Mouse (Mus musculus) intestine, embryonic 14.5 days (tissue): Measurements from ENCODE around the gene Gen1. TPM values are rescaled to one million over a fixed set of nuclear protein-coding genes. Genes with fewer than 3 reads are reported as not detected.
A peak's percentile ranks its signal among the peaks of the same experiment; 100 is the strongest.

Experiments
- ATAC-seq: fragments of 200-750 bp; cut with Nextera tagmentation; replicated peaks from 2 replicates; pipeline ENCODE4 v1.8.0; 2017; ENCODE audit warnings: low read depth, moderate number of reproducible peaks, moderate TSS enrichment, moderate library complexity; ENCODE audit not compliant: low FRiP score, low TSS enrichment
- DNase-seq: peaks from one replicate; pipeline ENCODE4 v3.0.0-alpha.2; 2018; ENCODE audit warnings: low spot score
- H3K27ac ChIP-seq: fragments of 300-500 bp; sonication (generic); 2 replicates; pipeline ENCODE4 v1.5.1; 2014; ENCODE audit warnings: low read depth, mild to moderate bottlenecking, control low read depth
- H3K27me3 ChIP-seq: fragments of 300-500 bp; sonication (generic); replicated peaks from 2 replicates; pipeline ENCODE4 v1.6.1; 2014; ENCODE audit warnings: low read length, control low read depth; ENCODE audit not compliant: control insufficient read depth, insufficient read depth
- H3K36me3 ChIP-seq: fragments of 300-500 bp; sonication (generic); 2 replicates; pipeline ENCODE4 v1.6.1; 2014; ENCODE audit warnings: low read length, control low read depth; ENCODE audit not compliant: control insufficient read depth, insufficient read depth
- H3K4me1 ChIP-seq: fragments of 300-500 bp; sonication (generic); replicated peaks from 2 replicates; pipeline ENCODE4 v1.6.1; 2014; ENCODE audit warnings: low read length, control low read depth, mixed read lengths; ENCODE audit not compliant: control insufficient read depth, insufficient read depth
- H3K4me2 ChIP-seq: fragments of 300-500 bp; sonication (generic); 2 replicates; pipeline ENCODE4 v1.6.1; 2014; ENCODE audit warnings: low read length
- H3K4me3 ChIP-seq: fragments of 300-500 bp; sonication (generic); 2 replicates; pipeline ENCODE4 v1.5.1; 2014; ENCODE audit warnings: low read depth, low read length, control low read depth, mixed read lengths
- H3K9ac ChIP-seq: fragments of 300-500 bp; sonication (generic); 2 replicates; pipeline ENCODE4 v1.6.1; 2014; ENCODE audit warnings: mild to moderate bottlenecking, low read length
- H3K9me3 ChIP-seq: fragments of 300-500 bp; sonication (generic); 2 replicates; pipeline ENCODE4 v1.6.1; 2016; ENCODE audit warnings: low read length, control low read depth; ENCODE audit not compliant: control insufficient read depth
- WGBS: fragments of 180-500 bp; shearing (Covaris S2); extraction: QIAGEN DNeasy Blood & Tissue Kit; methylation state at CpG from one replicate; pipeline ENCODE4 v1.1.7; 2014; 5-methylcytosine and 5-hydroxymethylcytosine counted together
- polyA plus RNA-seq: library from polyadenylated mRNA; unstranded; fragments of >200 nt; fragmentation: Nextera tagmentation; extraction: Ambion mirVana; gene quantifications from 2 replicates; pipeline ENCODE4 v1.2.1, GENCODE M21; 2014

Gen1 gene
- polyA plus RNA-seq, 1 experiment from 2014 or later: 9.1 TPM

- DNase-seq (no peak), ATAC-seq (no peak)
- WGBS: 93% methylated on average over 6 of the region's 6 CpGs
- Histone ChIP-seq H3K4me2 (no peak overlapping the region), H3K27ac (no peak overlapping the region), H3K36me3 (peaks cover 79% of the 10 kb centered on the region), H3K9ac (no peak overlapping the region), H3K4me1 (no peaks in the 10 kb centered on the region), H3K9me3 (no peaks in the 10 kb centered on the region), H3K4me3 (no peak overlapping the region), H3K27me3 (no peaks in the 10 kb centered on the region)
Observed at GRCm38 (mm10) chr12:11277207-11277606, 11.6 kb upstream of the Gen1 start.

- no peaks in the 10 kb centered on the region for H3K27me3 ChIP-seq
- no peaks in the 10 kb centered on the region for H3K4me1 ChIP-seq
- H3K36me3 ChIP-seq: peaks cover 80% of the 10 kb centered on the region
- H3K4me2 ChIP-seq: no peak overlapping the region
- no peaks in the 10 kb centered on the region for H3K9me3 ChIP-seq
- H3K9ac ChIP-seq: no peak overlapping the region
- H3K27ac ChIP-seq: no peak overlapping the region
- no peak for DNase-seq
- no peak for ATAC-seq
- 95% methylated on average over 2 of the region's 2 CpGs for WGBS
- no peak overlapping the region for H3K4me3 ChIP-seq
Observed at GRCm38 (mm10) chr12:11276632-11277031, 11.0 kb upstream of the Gen1 start.

- 90% methylated on average over 1 of the region's 1 CpGs for WGBS
Observed at GRCm38 (mm10) chr12:11273185-11273584, 7.6 kb upstream of the Gen1 start.

GRCm38 (mm10) chr12:11272568-11272967 lies 7.0 kb upstream of the Gen1 start:
- 87% methylated on average over 4 of the region's 4 CpGs for WGBS
- ATAC-seq (no peak), DNase-seq (no peak)
- Histone ChIP-seq H3K27ac (no peak overlapping the region), H3K4me3 (no peak overlapping the region), H3K9me3 (no peaks in the 10 kb centered on the region), H3K27me3 (no peaks in the 10 kb centered on the region), H3K4me2 (no peak overlapping the region), H3K36me3 (peaks cover 46% of the 10 kb centered on the region), H3K9ac (no peak overlapping the region), H3K4me1 (peaks cover 8% of the 10 kb centered on the region; the same call in 1 of the 2 replicates)

More at GRCm38 (mm10) chr12:11273185-11273584, 7.6 kb upstream of the Gen1 start:
- Histone ChIP-seq H3K27me3 (no peaks in the 10 kb centered on the region), H3K4me1 (peaks cover 7% of the 10 kb centered on the region; the same call in 1 of the 2 replicates), H3K4me3 (no peak overlapping the region), H3K9ac (no peak overlapping the region), H3K4me2 (no peak overlapping the region), H3K36me3 (peaks cover 51% of the 10 kb centered on the region), H3K27ac (no peak overlapping the region), H3K9me3 (no peaks in the 10 kb centered on the region)
- ATAC-seq (no peak), DNase-seq (no peak)

GRCm38 (mm10) chr12:11267030-11267429 lies 1.4 kb upstream of the Gen1 start:
- 4% methylated on average over 4 of the region's 4 CpGs for WGBS
- Histone ChIP-seq H3K36me3 (peaks cover 5% of the 10 kb centered on the region), H3K9ac (peak overlapping the region; percentile 94), H3K4me2 (peak overlapping the region; percentile 85), H3K9me3 (no peaks in the 10 kb centered on the region), H3K4me1 (peaks cover 19% of the 10 kb centered on the region), H3K27me3 (no peaks in the 10 kb centered on the region), H3K27ac (no peak overlapping the region), H3K4me3 (peak overlapping the region; percentile 87)
- no peak for ATAC-seq
- peak; percentile 59 for DNase-seq

- ATAC-seq (no peak; the same call in none of the 2 replicates), DNase-seq (peak; percentile 69)
- H3K9me3 ChIP-seq: no peaks in the 10 kb centered on the region
- H3K4me2 ChIP-seq: peak overlapping the region; percentile 85
- H3K9ac ChIP-seq: peak overlapping the region; percentile 94
- under 1% methylated on average over 51 of the region's 51 CpGs for WGBS
- no peaks in the 10 kb centered on the region for H3K27me3 ChIP-seq
- H3K4me3 ChIP-seq: peak overlapping the region; percentile 87
- H3K27ac ChIP-seq: peak overlapping the region; percentile 89
- H3K36me3 ChIP-seq: no peaks in the 10 kb centered on the region
- H3K4me1 ChIP-seq: peaks cover 19% of the 10 kb centered on the region
Observed at GRCm38 (mm10) chr12:11266282-11266985, 833 bp upstream of the Gen1 start.

- ATAC-seq: no peak
- WGBS: 2% methylated on average over 13 of the region's 13 CpGs
- no peaks in the 10 kb centered on the region for H3K27me3 ChIP-seq
- H3K27ac ChIP-seq: peak overlapping the region; percentile 89; the same call in 1 of the 2 replicates
- no peaks in the 10 kb centered on the region for H3K9me3 ChIP-seq
- peak overlapping the region; percentile 87 for H3K4me3 ChIP-seq
- no peaks in the 10 kb centered on the region for H3K36me3 ChIP-seq
- peak; percentile 51 for DNase-seq
- H3K9ac ChIP-seq: peak overlapping the region; percentile 94
- peak overlapping the region; percentile 96 for H3K4me2 ChIP-seq
- peaks cover 19% of the 10 kb centered on the region for H3K4me1 ChIP-seq
Observed at GRCm38 (mm10) chr12:11264895-11265294, 706 bp downstream of the Gen1 start.

- Histone ChIP-seq H3K9me3 (no peaks in the 10 kb centered on the region), H3K4me3 (no peak overlapping the region), H3K4me1 (no peaks in the 10 kb centered on the region), H3K4me2 (no peak overlapping the region), H3K36me3 (peaks cover 34% of the 10 kb centered on the region), H3K9ac (no peak overlapping the region), H3K27me3 (no peaks in the 10 kb centered on the region), H3K27ac (no peak overlapping the region)
- WGBS: 79% methylated on average over 3 of the region's 3 CpGs
- DNase-seq: no peak
- ATAC-seq: no peak
Observed at GRCm38 (mm10) chr12:11250322-11250721, 15.3 kb downstream of the Gen1 start.

GRCm38 (mm10) chr12:11247460-11247859 lies 18.1 kb downstream of the Gen1 start:
- Histone ChIP-seq H3K9ac (no peak overlapping the region), H3K4me3 (no peak overlapping the region), H3K36me3 (peaks cover 35% of the 10 kb centered on the region; the same call in 1 of the 2 replicates), H3K9me3 (no peaks in the 10 kb centered on the region), H3K27ac (no peak overlapping the region), H3K4me2 (no peak overlapping the region), H3K4me1 (no peaks in the 10 kb centered on the region), H3K27me3 (no peaks in the 10 kb centered on the region)
- DNase-seq (no peak), ATAC-seq (no peak)
- WGBS: 87% methylated on average over 1 of the region's 1 CpGs
